Mouse (Mus musculus): ENCODE data around the gene Ccdc117. TPM values are rescaled to one million over a fixed set of nuclear protein-coding genes. Genes with fewer than 3 reads are reported as not detected.

The Ccdc117 gene
- total and polyA plus RNA-seq, 3 experiments = 24.3 to 38.9 (median 27.0) TPM

DNA sequence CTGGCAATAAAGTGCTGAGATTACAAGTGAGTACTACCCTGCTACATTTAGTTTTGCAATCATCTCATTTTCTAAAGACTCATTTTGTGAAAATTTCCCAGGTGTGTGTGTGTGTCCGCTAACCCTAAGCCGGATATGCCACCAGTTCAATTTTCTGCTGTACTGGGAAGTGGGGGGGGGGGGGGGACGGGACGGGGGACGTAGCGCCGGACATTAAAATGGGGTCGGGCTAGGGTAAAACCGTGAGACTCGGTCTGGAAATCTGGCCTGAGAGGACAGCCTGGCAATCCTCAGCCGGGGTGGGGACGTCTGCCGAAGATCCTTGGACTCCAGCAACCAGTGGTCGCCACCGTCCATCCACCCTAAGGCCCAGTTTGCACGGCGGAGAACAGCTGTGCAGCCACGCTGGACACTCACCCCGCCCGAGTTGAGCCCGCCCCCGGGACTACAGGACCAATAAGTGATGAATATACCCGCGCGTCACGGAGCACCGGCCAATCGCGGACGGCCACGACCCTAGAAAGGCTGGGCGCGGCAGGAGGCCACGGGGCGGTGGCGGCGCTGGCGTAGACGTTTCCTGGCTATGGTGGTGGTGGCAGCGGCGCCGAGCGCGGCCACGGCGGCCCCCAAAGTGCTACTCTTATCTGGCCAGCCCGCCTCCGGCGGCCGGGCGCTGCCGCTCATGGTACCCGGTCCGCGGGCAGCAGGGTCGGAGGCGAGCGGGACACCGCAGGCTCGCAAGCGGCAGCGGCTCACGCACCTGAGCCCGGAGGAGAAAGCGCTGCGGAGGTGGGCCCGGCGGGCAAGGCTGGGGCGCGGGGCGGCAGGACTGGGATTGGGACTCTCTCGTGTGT lies 21.3 kb downstream of the Ccdc117 start, which contains the start of gene Xbp1:
Gene Xbp1, plus strand, starts transcription at position 248 of the 854 bp plus-strand sequence.
- H3K27me3 ChIP-seq (replicated peaks) = no peaks in the 10 kb centered on the region
- dilution Hi-C loops (cut with MboI; ENCODE audit: extremely low pct_ligation_motif_present, extremely low pct_unique_long_range_greater_than_20kb, low sequenced_read_pairs) = no loop called here

GRCm38 (mm10) chr11:5519681-5520080 lies 22.3 kb downstream of the Ccdc117 start:
- TF ChIP-seq POLR2A (IDR thresholded peaks at IDR 0.05; ENCODE audit: low read depth, low read length) (no peak), MYC (IDR thresholded peaks at IDR 0.05; ENCODE audit: low read depth, low read length) (no peak)
- dilution Hi-C loops (cut with MboI; ENCODE audit: extremely low pct_ligation_motif_present, extremely low pct_unique_long_range_greater_than_20kb, low sequenced_read_pairs) = no loop called here
- DNase-seq (ENCODE audit: extremely low read depth) = no peak
- Histone ChIP-seq H3K36me3 (replicated peaks in 1 of 2; ENCODE audit: control insufficient read depth in 1 of 2, insufficient read depth in 1 of 2, low read length in 1 of 2) (peaks cover 21 to 25% of the 10 kb centered on the region in 2 experiments), H3K4me2 (ENCODE audit: insufficient read depth, low read depth, poor library complexity, severe bottlenecking) (peak overlapping the region; percentile 69), H3K4me3 (replicated peaks in 1 of 3; ENCODE audit: low read depth in 2 of 3, low read length in 2 of 3, poor library complexity in 1 of 3) (peak overlapping the region in 1 of 3 experiments; percentile 92), H3K27me3 (replicated peaks) (no peaks in the 10 kb centered on the region), H3K79me2 (replicated peaks; ENCODE audit: control insufficient read depth, extremely low read depth, insufficient read depth, poor library complexity, severe bottlenecking) (peaks cover 31% of the 10 kb centered on the region), H3K27ac (ENCODE audit: insufficient read depth, low read depth) (no peak overlapping the region), H3K9ac (ENCODE audit: insufficient read depth, low read depth) (peak overlapping the region; percentile 60), H3K9me3 (replicated peaks; ENCODE audit: low read length) (no peaks in the 10 kb centered on the region), H3K4me1 (ENCODE audit: control insufficient read depth in 1 of 2, insufficient read depth in 2 of 2) (peaks cover 12 to 30% of the 10 kb centered on the region in 2 experiments)
- in situ Hi-C loops (cut with MboI; ENCODE audit: low pct_ligation_motif_present, low pct_unique_long_range_greater_than_20kb, low sequenced_read_pairs) = loop anchor here (5.0 kb wide), 1 partner anchor 32 kb away; no protein-coding TSS in a partner anchor

More for the DNA sequence above, 21.3 kb downstream of the Ccdc117 start, which contains the start of gene Xbp1:
- peak within 1 kb of the TSS; percentile 86 for H3K27ac ChIP-seq (ENCODE audit: insufficient read depth, low read depth)
- no peaks in the 10 kb centered on the region for H3K9me3 ChIP-seq (replicated peaks; ENCODE audit: low read length)
- in situ Hi-C loops (cut with MboI; ENCODE audit: low pct_ligation_motif_present, low pct_unique_long_range_greater_than_20kb, low sequenced_read_pairs) = loop anchor here (5.0 kb wide), 1 partner anchor 33 kb away; no protein-coding TSS in a partner anchor
- peak within 1 kb of the TSS; percentile 81 to 92 (median 84) for H3K4me3 ChIP-seq (replicated peaks in 1 of 3; ENCODE audit: low read depth in 2 of 3, low read length in 2 of 3, poor library complexity in 1 of 3)
- peak within 1 kb of the TSS; percentile 97 for H3K4me2 ChIP-seq (ENCODE audit: insufficient read depth, low read depth, poor library complexity, severe bottlenecking)
- peak within 1 kb of the TSS; percentile 96 for H3K9ac ChIP-seq (ENCODE audit: insufficient read depth, low read depth)
- peak; percentile 95 for DNase-seq (ENCODE audit: extremely low read depth)
- H3K79me2 ChIP-seq (replicated peaks; ENCODE audit: control insufficient read depth, extremely low read depth, insufficient read depth, poor library complexity, severe bottlenecking) = peaks cover 40% of the 10 kb centered on the region
- peaks cover 15 to 38% of the 10 kb centered on the region in 2 experiments for H3K4me1 ChIP-seq (ENCODE audit: control insufficient read depth in 1 of 2, insufficient read depth in 2 of 2)
- TF ChIP-seq CHD1 (IDR thresholded peaks at IDR 0.05; ENCODE audit: low read depth, low read length) = no peak
- no peak for TF ChIP-seq USF1 (IDR thresholded peaks at IDR 0.05; ENCODE audit: low read depth, low read length)
- 0 out of 2 replicates have a peak, but pooled peaks have one; percentile 8 for TF ChIP-seq KAT2A (IDR thresholded peaks at IDR 0.05; ENCODE audit: insufficient replicate concordance, low read length)
- no peak for TF ChIP-seq ZKSCAN1 (IDR thresholded peaks at IDR 0.05; ENCODE audit: borderline replicate concordance, low read depth, low read length)
- TF ChIP-seq HCFC1 (IDR thresholded peaks at IDR 0.05; ENCODE audit: low read depth, low read length) = peak; percentile 58
- no peak for TF ChIP-seq MAX (IDR thresholded peaks at IDR 0.05; ENCODE audit: low read length)
- no peak for TF ChIP-seq IRF4 (IDR thresholded peaks at IDR 0.05; ENCODE audit: low read depth, low read length)
- TF ChIP-seq MEF2A (IDR thresholded peaks at IDR 0.05; ENCODE audit: borderline replicate concordance, low read depth, low read length) = no peak
- TF ChIP-seq ZMIZ1 (IDR thresholded peaks at IDR 0.05; ENCODE audit: low read depth, low read length) = no peak; the same call in none of the 2 replicates
- TF ChIP-seq TBP (conservative IDR thresholded peaks at IDR 0.05; ENCODE audit: low read depth, low read length) = peak; percentile 85
- TF ChIP-seq MAZ (IDR thresholded peaks at IDR 0.05; ENCODE audit: low read depth, low read length) = peak; percentile 69; the same call in 1 of the 2 replicates
- TF ChIP-seq EP300 (IDR thresholded peaks at IDR 0.05; ENCODE audit: low read length) = no peak
- no peak for TF ChIP-seq GABPA (IDR thresholded peaks at IDR 0.05; ENCODE audit: insufficient replicate concordance, low read depth, low read length)
- TF ChIP-seq SIN3A (IDR thresholded peaks at IDR 0.05; ENCODE audit: low read length) = peak; percentile 86
- peak; percentile 68 for TF ChIP-seq CHD2 (IDR thresholded peaks at IDR 0.05; ENCODE audit: low read length)
- peak; percentile 67; the same call in 1 of the 2 replicates for TF ChIP-seq UBTF (IDR thresholded peaks at IDR 0.05; ENCODE audit: low read depth, low read length)
- no peak for TF ChIP-seq PAX5 (IDR thresholded peaks at IDR 0.05; ENCODE audit: low read length)
- TF ChIP-seq MAFK (IDR thresholded peaks at IDR 0.05; ENCODE audit: insufficient replicate concordance, low read length) = no peak
- TF ChIP-seq ETS1 (conservative IDR thresholded peaks at IDR 0.05; ENCODE audit: low read depth, low read length) = no peak; the same call in 1 of the 2 replicates
- TF ChIP-seq CTCF (conservative IDR thresholded peaks at IDR 0.05 in 1 of 2, IDR thresholded peaks at IDR 0.05 in 1 of 2; ENCODE audit: low read depth in 2 of 2, low read length in 2 of 2) = no peak
- TF ChIP-seq BHLHE40 (IDR thresholded peaks at IDR 0.05; ENCODE audit: low read depth, low read length) = no peak
- no peak for TF ChIP-seq RAD21 (IDR thresholded peaks at IDR 0.05; ENCODE audit: low read depth, low read length)
- TF ChIP-seq USF2 (conservative IDR thresholded peaks at IDR 0.05; ENCODE audit: low read depth, low read length) = no peak
- TF ChIP-seq MYC (IDR thresholded peaks at IDR 0.05; ENCODE audit: low read depth, low read length) = peak; percentile 56
- TF ChIP-seq NELFE (IDR thresholded peaks at IDR 0.05; ENCODE audit: low read depth, low read length) = peak; percentile 94
- no peak for TF ChIP-seq RCOR1 (conservative IDR thresholded peaks at IDR 0.05; ENCODE audit: low read depth, low read length)
- no peak for TF ChIP-seq JUN (IDR thresholded peaks at IDR 0.05; ENCODE audit: insufficient read depth, low read depth, low read length)
- no peak for TF ChIP-seq JUND (conservative IDR thresholded peaks at IDR 0.05; ENCODE audit: low read depth, low read length)
- TF ChIP-seq TCF12 (IDR thresholded peaks at IDR 0.05; ENCODE audit: low read depth, low read length) = peak; percentile 90
- TF ChIP-seq ZC3H11A (IDR thresholded peaks at IDR 0.05; ENCODE audit: low read depth, low read length) = no peak
- TF ChIP-seq SMC3 (IDR thresholded peaks at IDR 0.05; ENCODE audit: low read depth, low read length) = no peak
- TF ChIP-seq POLR2A (IDR thresholded peaks at IDR 0.05; ENCODE audit: low read depth, low read length) = peak; percentile 91
- no peak; the same call in 1 of the 2 replicates for TF ChIP-seq POLR2AphosphoS2 (IDR thresholded peaks at IDR 0.05; ENCODE audit: low read depth, low read length)
- peak; percentile 41 for TF ChIP-seq ELF1 (IDR thresholded peaks at IDR 0.05; ENCODE audit: low read depth, low read length)
- no peak for TF ChIP-seq ZNF384 (IDR thresholded peaks at IDR 0.05; ENCODE audit: low read depth, low read length)
- no peak for TF ChIP-seq E2F4 (IDR thresholded peaks at IDR 0.05; ENCODE audit: insufficient replicate concordance, low read depth, low read length)
- TF ChIP-seq MXI1 (IDR thresholded peaks at IDR 0.05; ENCODE audit: low read depth, low read length) = peak; percentile 89
- peak; percentile 36; the same call in 1 of the 2 replicates for TF ChIP-seq NRF1 (IDR thresholded peaks at IDR 0.05; ENCODE audit: low read depth, low read length)
- H3K36me3 ChIP-seq (replicated peaks in 1 of 2; ENCODE audit: control insufficient read depth in 1 of 2, insufficient read depth in 1 of 2, low read length in 1 of 2) = peaks cover 30 to 35% of the 10 kb centered on the region in 2 experiments
